Mouse (Mus musculus) stomach, embryonic 16.5 days (tissue): ENCODE results near the gene Cux2. TPM values are rescaled to one million over a fixed set of nuclear protein-coding genes. Genes with fewer than 3 reads are reported as not detected.

Source experiments
- ATAC-seq: fragments of 200-750 bp; cut with Nextera tagmentation; 2 replicates; pipeline ENCODE4 v1.8.0; 2017; ENCODE audit warnings: moderate number of reproducible peaks, moderate TSS enrichment; ENCODE audit not compliant: insufficient read depth, low FRiP score
- H3K27ac ChIP-seq: fragments of 300-500 bp; sonication (generic); 2 replicates; pipeline ENCODE4 v1.5.1; 2014; ENCODE audit warnings: low read length
- H3K27me3 ChIP-seq: fragments of 300-500 bp; sonication (generic); 2 replicates; pipeline ENCODE4 v1.6.1; 2014; ENCODE audit warnings: low read length, control low read depth, mixed read lengths; ENCODE audit not compliant: control insufficient read depth, insufficient read depth
- H3K36me3 ChIP-seq: fragments of 300-500 bp; sonication (generic); 2 replicates; pipeline ENCODE4 v1.6.1; 2014; ENCODE audit warnings: low read length; ENCODE audit not compliant: control insufficient read depth, insufficient read depth
- H3K4me1 ChIP-seq: fragments of 300-500 bp; sonication (generic); 2 replicates; pipeline ENCODE4 v1.6.1; 2014; ENCODE audit warnings: low read length, control low read depth, mixed read lengths; ENCODE audit not compliant: control insufficient read depth, insufficient read depth
- H3K4me2 ChIP-seq: fragments of 300-500 bp; sonication (generic); 2 replicates; pipeline ENCODE4 v1.6.1; 2014; ENCODE audit warnings: low read depth, low read length, mixed read lengths
- H3K4me3 ChIP-seq: fragments of 300-500 bp; sonication (generic); replicated peaks from 2 replicates; pipeline ENCODE4 v1.5.1; 2014; ENCODE audit warnings: mild to moderate bottlenecking, low read length
- H3K9ac ChIP-seq: fragments of 300-500 bp; sonication (generic); 2 replicates; pipeline ENCODE4 v1.6.1; 2014; ENCODE audit warnings: low read length
- H3K9me3 ChIP-seq: fragments of 300-500 bp; sonication (generic); replicated peaks from 2 replicates; pipeline ENCODE4 v1.6.1; 2016; ENCODE audit warnings: low read length, control low read depth; ENCODE audit not compliant: control insufficient read depth
- WGBS: fragments of 180-500 bp; shearing (Covaris S2); extraction: QIAGEN DNeasy Blood & Tissue Kit; methylation state at CpG from one replicate; pipeline ENCODE4 v1.1.7; 2014; 5-methylcytosine and 5-hydroxymethylcytosine counted together
- polyA plus RNA-seq: library from polyadenylated mRNA; unstranded; fragments of >200 nt; fragmentation: Nextera tagmentation; extraction: Ambion mirVana; gene quantifications from 2 replicates; pipeline ENCODE4 v1.2.1, GENCODE M21; 2015

Cux2 gene
- polyA plus RNA-seq, 1 experiment from 2014 or later: 3.5 TPM

DNA sequence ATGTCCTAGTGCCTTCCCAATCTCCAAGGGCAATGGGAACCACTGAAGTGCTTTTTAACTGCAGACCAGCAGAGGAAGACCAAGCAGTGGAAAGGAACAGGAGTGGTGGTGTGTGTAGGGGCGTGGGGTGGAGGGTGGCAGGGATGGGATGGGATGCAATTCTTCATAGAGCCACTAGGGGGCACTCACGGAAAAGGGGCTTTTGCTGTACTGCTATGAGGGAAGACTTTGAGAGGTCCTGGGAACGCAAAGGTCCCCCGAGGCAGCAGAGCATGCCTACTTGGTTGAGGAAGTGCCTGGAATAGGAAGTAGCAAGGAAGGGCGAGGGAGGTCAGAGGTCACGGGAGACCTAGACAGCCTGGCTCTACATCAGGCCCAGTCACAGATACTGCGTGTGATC, 106.4 kb downstream of the Cux2 start:
- no peak overlapping the region for H3K9ac ChIP-seq
- no peaks in the 10 kb centered on the region for H3K36me3 ChIP-seq
- peaks cover 2% of the 10 kb centered on the region; the same call in 1 of the 2 replicates for H3K27me3 ChIP-seq
- no peak overlapping the region for H3K27ac ChIP-seq
- H3K4me1 ChIP-seq: peaks cover 4% of the 10 kb centered on the region
- ATAC-seq: no peak
- H3K4me2 ChIP-seq: no peak overlapping the region
- 59% methylated on average over 7 of the region's 7 CpGs for WGBS
- no peak overlapping the region for H3K4me3 ChIP-seq
- no peaks in the 10 kb centered on the region for H3K9me3 ChIP-seq

DNA sequence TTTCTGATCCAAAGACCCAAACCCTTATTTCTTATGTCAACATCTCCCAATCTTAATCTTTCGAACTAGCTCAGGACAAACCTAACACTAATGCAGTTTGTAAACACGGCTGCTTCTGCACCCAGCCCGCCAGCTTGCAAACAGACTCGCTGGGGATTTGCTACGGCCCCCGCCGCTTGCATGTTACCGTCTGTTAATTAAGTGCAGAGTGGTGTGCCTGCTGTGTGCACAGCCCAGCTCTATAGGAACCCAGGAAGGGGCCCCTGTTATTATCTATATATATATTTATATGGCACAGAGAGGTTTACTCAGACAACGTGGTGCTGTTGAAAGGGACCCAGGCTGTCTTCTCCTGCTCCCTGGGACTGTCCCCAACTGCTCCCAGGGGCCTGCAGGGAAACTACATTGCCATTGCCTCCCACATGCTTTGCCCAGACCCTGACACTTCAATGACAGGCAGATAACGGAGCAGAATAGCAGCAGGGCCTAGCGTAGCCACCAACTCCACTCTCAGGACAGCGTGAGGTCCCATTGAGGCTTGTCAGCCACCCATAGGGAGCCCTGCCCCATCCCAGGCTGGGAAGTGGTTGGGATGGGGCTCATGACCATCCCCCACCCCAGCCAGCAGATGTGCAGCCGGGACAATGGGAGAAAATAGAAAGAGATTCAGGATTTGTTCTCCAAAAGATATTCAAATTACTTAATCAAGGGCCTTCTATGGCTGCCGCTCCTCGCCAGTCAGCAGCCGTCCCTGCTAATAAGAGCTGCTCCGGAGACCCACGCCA, 111.6 kb downstream of the Cux2 start:
- H3K27me3 ChIP-seq: no peaks in the 10 kb centered on the region
- no peaks in the 10 kb centered on the region; the same call in 1 of the 2 replicates for H3K4me1 ChIP-seq
- no peak for ATAC-seq
- WGBS: 48% methylated on average over 18 of the region's 18 CpGs
- H3K9me3 ChIP-seq: no peaks in the 10 kb centered on the region
- H3K4me2 ChIP-seq: no peak overlapping the region
- H3K27ac ChIP-seq: no peak overlapping the region
- no peak overlapping the region; the same call in 1 of the 2 replicates for H3K9ac ChIP-seq
- H3K4me3 ChIP-seq: no peak overlapping the region
- H3K36me3 ChIP-seq: no peaks in the 10 kb centered on the region

DNA sequence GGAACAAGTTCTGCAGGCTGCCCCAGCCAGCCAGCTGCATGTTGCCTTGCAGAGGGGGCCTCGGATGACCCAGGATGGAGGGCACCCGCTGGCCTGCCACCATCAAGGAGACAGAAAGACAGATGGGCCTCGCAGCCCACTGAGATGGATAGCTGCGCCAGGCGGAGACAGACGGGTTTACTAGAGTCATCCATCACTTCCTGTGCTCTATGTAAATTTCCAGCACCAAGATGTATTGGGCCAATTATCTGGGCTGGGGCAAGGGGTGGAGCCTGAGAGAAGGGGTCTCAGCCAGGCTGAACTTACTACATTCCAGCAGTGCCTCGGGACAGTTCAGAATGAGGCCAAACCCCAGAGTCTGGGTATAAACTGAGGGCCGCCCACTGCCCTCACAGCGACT, 119.6 kb downstream of the Cux2 start:
- no peak overlapping the region for H3K4me2 ChIP-seq
- ATAC-seq: no peak
- no peak overlapping the region for H3K27ac ChIP-seq
- H3K4me1 ChIP-seq: peaks cover 18% of the 10 kb centered on the region
- WGBS: 23% methylated on average over 9 of the region's 9 CpGs
- peaks cover 9% of the 10 kb centered on the region for H3K27me3 ChIP-seq
- peak overlapping the region; percentile 12; the same call in 1 of the 2 replicates for H3K9ac ChIP-seq
- H3K9me3 ChIP-seq: no peaks in the 10 kb centered on the region
- H3K36me3 ChIP-seq: no peaks in the 10 kb centered on the region
- no peak overlapping the region for H3K4me3 ChIP-seq

DNA sequence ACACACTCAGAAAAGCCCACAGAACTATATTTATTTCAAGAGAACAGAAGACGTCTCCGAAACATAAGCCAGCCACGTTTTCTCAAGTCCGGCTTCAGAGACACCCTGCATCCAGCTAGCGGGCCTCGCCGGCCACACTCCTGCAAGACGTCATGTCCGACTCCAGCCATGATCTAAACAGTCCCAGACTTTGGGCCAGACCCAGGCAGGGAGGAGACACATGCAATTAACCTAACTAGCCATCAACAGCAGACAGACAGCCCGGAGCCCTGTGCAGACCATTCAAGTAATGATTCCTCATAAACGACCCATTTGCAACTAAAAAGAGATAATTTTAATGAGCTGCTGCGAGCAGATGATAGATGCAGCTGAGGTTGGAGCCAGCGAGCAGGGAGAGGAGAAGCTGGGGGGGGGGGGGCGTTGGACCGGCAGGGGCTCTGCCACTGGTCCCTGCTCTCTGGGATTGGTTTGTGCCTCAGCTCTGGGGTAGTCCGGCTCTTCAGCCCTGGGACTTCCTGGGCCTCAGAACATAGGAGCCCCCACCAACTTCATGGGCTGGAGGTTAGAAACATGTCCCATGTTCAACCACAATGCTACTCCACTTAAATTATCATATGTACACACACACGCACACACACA, 121.4 kb downstream of the Cux2 start:
- H3K36me3 ChIP-seq: no peaks in the 10 kb centered on the region
- H3K4me3 ChIP-seq: no peak overlapping the region
- H3K27me3 ChIP-seq: peaks cover 13% of the 10 kb centered on the region
- ATAC-seq: peak; percentile 78
- H3K9me3 ChIP-seq: no peaks in the 10 kb centered on the region
- H3K27ac ChIP-seq: peak overlapping the region; percentile 78
- 39% methylated on average over 15 of the region's 17 CpGs for WGBS
- H3K4me1 ChIP-seq: peaks cover 18% of the 10 kb centered on the region
- 0 out of 2 replicates have a peak overlapping the region, but pooled peaks have one; percentile 12 for H3K4me2 ChIP-seq
- H3K9ac ChIP-seq: no peak overlapping the region; the same call in 1 of the 2 replicates

DNA sequence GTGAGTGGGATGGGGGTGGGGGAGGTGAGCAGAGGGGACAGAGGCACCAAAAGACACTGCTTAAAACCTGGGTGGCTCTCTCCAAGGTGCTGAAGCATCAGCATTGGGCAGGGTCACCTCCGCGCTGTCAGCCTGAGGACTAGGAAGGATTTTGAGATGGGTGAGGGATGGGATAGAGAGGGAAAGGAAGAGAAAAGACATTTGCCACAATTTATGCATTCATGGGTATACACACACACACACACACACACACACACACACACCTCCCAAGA, 123.4 kb downstream of the Cux2 start:
- H3K27ac ChIP-seq: no peak overlapping the region
- H3K9ac ChIP-seq: no peak overlapping the region
- H3K4me3 ChIP-seq: no peak overlapping the region
- peaks cover 18% of the 10 kb centered on the region for H3K4me1 ChIP-seq
- WGBS: 18% methylated on average over 2 of the region's 2 CpGs
- H3K4me2 ChIP-seq: no peak overlapping the region
- no peak for ATAC-seq
- H3K27me3 ChIP-seq: peaks cover 13% of the 10 kb centered on the region
- H3K36me3 ChIP-seq: no peaks in the 10 kb centered on the region
- H3K9me3 ChIP-seq: no peaks in the 10 kb centered on the region

DNA sequence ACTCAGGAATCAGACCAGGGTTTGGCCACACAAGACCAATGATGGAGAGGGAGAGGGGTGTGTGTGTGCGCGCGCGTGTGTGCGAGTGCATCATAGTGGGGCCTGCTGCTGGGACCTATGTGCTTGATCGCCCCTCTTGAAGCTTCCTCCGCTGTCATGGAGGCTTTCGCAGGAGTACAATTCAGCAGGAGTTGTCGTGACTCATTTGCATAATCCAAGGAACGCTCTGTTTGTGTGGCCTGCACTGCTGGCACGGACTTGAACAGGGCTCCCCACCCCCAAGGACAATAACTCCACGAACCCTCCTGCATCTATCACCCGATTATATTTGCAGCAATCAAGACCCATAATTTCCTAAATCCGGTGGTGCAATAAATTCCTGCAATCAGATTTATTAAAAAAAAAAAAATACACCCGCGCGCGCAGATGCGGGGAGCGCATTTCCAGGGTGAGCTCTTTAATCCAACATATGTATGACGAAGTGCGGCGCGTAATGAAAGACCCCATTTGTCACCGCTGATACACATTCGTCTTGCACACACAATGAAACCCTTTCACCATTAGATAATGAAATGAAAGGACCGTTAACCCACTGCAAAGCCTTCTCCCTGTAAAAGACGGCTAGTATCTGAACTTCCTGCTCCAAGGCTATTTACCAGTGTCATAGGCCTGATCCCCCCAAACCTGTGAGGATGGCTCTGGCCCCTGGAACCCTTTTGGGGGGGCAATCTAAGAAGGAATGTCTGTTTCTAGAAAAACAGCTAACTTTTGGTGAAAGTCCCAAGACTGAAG, 124.0 kb downstream of the Cux2 start:
- no peak overlapping the region for H3K4me2 ChIP-seq
- H3K9me3 ChIP-seq: no peaks in the 10 kb centered on the region
- peaks cover 13% of the 10 kb centered on the region for H3K27me3 ChIP-seq
- ATAC-seq: no peak
- no peak overlapping the region for H3K4me3 ChIP-seq
- H3K9ac ChIP-seq: no peak overlapping the region
- H3K27ac ChIP-seq: no peak overlapping the region
- H3K4me1 ChIP-seq: peaks cover 18% of the 10 kb centered on the region
- whole genome bisulfite sequencing: 46% methylated on average over 28 of the region's 28 CpGs
- no peaks in the 10 kb centered on the region for H3K36me3 ChIP-seq

- WGBS: 27% methylated on average over 23 of the region's 23 CpGs
- H3K4me3 ChIP-seq: no peak overlapping the region
- no peaks in the 10 kb centered on the region for H3K36me3 ChIP-seq
- H3K4me2 ChIP-seq: no peak overlapping the region
- H3K9ac ChIP-seq: no peak overlapping the region
- ATAC-seq: no peak
- peaks cover 13% of the 10 kb centered on the region for H3K27me3 ChIP-seq
- H3K27ac ChIP-seq: no peak overlapping the region
- H3K4me1 ChIP-seq: peaks cover 18% of the 10 kb centered on the region
- H3K9me3 ChIP-seq: no peaks in the 10 kb centered on the region
Measured at GRCm38 (mm10) chr5:121925291-121925690, 124.6 kb downstream of the Cux2 start.

GRCm38 (mm10) chr5:121924423-121924822, 125.5 kb downstream of the Cux2 start:
- 20% methylated on average over 9 of the region's 9 CpGs for WGBS
- no peaks in the 10 kb centered on the region for H3K36me3 ChIP-seq
- H3K27ac ChIP-seq: no peak overlapping the region
- no peak overlapping the region for H3K4me3 ChIP-seq
- H3K4me2 ChIP-seq: no peak overlapping the region
- ATAC-seq: no peak
- H3K9me3 ChIP-seq: no peaks in the 10 kb centered on the region
- peaks cover 13% of the 10 kb centered on the region for H3K27me3 ChIP-seq
- H3K4me1 ChIP-seq: peaks cover 14% of the 10 kb centered on the region
- no peak overlapping the region for H3K9ac ChIP-seq
